Mouse (Mus musculus) layer of hippocampus, postnatal 14 days (tissue): ENCODE data around the gene Fundc1. TPM values are rescaled to one million over a fixed set of nuclear protein-coding genes. Genes with fewer than 3 reads are reported as not detected.
"Not testable (repeated sequence)": the region's sequence is repeated elsewhere in the genome, so short reads cannot be mapped to it uniquely, and the experiment has no call there.

Experiments
- DNase-seq, 2 experiments: peaks; one replicate each; pipeline ENCODE4 v3.0.0; 2021 to 2022; ENCODE audit warnings: low spot score in 2 of 2, mixed read lengths in 1 of 2
- long read RNA-seq, 2 experiments: library from polyadenylated mRNA; stranded (forward); transcript quantifications; one replicate each; pipeline ENCODE4 v2.0.0; 2021
- total RNA-seq, 2 experiments: library from RNA; stranded (reverse); gene quantifications; 2 replicates each; pipeline ENCODE4 v1.2.3; 2021

Fundc1 gene
- 10 to 100 TPM; 33.7 to 35.7 TPM for total RNA-seq
- long read RNA-seq, experiment 1, transcript Fundc1-201 (5 exons, 1,983 nt): major isoform, 43 of 46 reads
- long read RNA-seq, experiment 1, partial matches to known transcripts: 0 of 46 reads
- long read RNA-seq, experiment 1, other reads (novel, unspliced or antisense): 1 of 46 reads
- long read RNA-seq, experiment 2, transcript Fundc1-201 (5 exons, 1,983 nt): major isoform, 63 of 68 reads
- long read RNA-seq, experiment 2, partial matches to known transcripts: 1 of 68 reads
- long read RNA-seq, experiment 2, other reads (novel, unspliced or antisense): 2 of 68 reads

DNA sequence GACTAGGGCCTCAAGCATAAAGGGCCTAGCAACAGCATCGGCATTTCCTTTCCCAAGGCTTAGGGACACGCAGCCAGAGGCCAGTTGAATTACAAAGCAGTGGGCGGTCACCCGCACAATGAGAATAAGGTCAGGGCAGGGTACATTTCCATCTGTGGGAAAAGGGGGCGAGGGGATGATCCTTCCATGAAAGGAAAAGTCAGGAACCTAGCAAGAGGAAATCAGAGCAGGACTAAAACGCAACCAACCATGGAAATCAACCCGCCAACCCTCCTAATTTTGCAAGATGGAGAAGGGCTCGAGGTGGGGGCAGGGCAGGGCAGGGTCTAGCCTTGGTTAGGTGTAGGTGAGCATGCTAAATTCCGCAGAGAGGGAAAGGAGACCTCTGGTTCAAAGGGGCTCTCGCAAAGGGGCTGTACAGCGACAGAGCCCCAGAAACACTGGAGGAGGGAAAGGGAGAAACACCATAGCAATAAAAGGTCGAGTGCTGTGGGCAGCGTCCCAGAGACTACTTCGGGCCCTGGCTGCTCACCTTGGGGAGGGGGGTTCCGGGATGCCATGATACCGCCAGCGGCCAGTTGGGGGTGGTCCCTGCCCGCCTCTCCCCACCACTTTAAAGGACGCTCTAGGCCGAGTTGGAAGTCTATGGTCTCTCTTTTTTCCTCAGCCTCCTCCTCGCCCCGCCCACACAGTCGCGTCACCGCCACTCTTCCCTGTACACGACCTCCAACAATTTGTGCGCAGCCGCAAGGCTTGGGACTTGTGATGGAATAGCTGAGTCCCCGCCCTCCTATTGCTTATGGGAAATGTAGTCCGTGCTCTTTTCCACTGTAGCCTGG is at the start of gene Fundc1:
Fundc1 (minus strand) TSS at position 705 of the 839 bp plus-strand sequence.
- DNase-seq: peak; percentile 84 to 96

DNA sequence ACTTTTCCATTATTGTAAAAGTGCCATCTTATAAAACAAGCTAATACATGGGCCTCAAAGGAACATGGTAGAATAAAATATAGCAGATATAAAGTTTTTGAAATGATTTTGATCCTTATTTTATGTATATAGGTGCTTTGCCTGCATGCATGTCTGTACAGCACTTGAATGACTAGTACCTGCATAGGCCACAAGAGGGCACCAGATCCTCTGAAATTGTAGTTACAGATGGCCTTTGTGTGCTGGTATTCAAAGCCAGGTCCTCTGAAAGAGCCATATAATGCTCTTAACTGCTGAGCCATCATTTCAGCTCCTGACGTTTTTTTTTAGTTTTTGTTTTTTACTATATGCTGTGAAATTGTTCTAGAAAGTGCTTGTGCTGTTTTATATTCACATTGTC is 39.1 kb upstream of the Fundc1 start:
- no peak for DNase-seq

DNA sequence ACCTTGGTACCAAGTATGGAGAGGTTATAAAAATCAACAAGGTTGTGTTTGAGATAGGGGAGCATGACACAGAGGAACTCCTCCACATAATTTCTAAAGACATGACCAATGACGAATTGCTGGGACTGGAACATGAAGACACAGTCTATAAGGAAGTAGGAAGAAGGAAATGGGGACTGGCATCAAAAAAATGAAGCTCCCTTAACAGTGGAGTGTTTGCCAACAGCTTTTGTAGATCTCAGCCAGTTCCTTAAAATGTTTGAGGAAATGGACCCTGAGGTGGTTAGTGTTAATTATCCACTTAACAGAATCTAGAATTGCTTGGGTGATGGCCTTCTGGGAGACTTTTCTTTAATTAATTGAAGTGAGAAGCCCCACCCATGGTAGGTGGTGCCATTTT is 36.6 kb upstream of the Fundc1 start:
- DNase-seq: no peak

DNA sequence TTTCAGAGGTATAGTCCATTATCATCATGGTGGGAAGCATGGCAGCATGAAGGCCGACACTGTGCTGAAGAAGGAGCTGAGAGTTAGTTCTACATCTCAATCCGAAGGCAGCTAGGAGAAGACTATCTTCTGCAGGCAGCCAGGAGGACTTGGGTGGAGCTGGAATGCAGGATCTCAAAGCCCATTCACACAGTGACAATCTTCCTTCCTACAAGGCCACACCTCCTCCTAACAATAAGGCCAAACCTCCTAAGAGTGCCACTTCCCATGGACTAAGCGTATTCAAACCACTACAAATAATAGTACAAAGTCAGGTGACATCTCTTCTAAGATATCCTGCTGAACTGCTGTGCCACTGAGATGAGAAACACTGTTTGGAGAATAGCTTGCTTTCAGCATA is 35.5 kb upstream of the Fundc1 start:
- DNase-seq: no peak

DNA sequence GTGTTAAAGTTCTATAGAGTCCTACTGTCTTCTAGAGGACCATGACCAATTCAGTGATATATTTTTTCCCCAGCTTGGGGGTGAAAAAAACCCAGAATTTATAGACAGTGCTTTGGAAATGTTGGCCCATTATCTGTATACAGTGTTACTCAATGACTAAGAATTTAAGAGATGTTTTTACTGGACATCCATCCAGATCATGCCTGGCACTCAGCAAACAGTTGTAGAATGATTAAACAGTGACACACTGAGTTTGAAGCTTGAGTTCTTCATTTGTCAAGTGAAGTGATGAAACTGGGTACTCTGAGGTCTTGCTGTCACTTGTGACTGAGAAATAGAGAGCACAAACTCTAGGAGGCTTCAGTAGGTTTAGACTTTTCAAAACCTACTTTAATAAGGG is 21.2 kb upstream of the Fundc1 start:
- no peak for DNase-seq

DNA sequence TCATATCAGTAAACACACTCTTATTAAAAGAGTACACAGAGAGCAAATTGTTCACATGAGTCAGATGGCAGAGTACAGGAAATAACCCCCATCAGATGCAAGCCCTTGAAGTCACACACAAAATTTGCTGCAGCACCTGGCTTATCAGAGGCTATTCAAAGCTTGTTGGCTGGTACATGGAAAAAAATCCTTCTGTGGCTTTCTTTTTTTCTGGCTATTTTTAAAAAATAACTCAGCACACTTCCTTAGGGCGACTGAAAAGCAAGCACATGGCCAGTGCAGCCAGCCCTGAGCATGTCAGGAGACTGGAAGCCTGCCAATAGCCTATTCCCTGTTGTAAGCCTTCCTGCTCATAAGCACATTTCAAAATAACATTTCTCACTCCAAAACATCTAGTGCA is 18.6 kb upstream of the Fundc1 start:
- DNase-seq: peak; percentile 6 to 49

DNA sequence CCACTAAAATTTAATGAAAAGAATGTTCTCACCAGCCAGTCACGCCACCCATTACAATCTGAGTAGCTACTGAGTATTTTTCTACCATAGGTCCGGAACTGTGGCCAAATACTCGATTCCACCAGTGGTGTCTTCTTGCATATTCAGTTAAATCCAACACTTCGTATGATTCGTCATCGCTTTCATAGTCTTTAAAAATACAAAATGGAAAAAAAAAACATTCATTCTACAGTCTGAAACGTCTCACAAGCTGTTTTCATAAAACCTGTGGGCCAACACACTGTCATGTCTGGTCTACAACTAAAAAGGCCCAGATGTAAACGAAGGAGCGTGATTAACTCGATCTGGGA is 879 bp downstream of the Fundc1 start:
- no peak for DNase-seq

DNA sequence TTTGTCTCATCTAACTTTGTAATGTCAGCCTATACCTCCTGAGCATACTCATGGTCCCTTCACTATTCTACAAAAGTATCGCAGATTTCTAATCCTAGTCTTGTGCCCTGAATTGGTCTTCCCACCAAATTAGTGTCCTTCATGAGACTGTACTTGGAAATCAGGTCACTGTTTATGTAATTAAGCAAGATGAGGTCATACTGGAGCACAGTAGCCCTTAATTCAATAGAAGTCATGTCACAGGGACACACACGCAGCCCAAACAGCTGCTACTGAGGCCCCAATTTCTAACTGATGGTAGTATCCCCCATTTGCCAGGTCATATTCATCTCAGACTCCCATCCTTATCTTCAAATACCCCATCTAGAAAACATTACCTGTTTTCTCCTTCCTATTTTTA is 3.5 kb downstream of the Fundc1 start:
- DNase-seq: no peak

DNA sequence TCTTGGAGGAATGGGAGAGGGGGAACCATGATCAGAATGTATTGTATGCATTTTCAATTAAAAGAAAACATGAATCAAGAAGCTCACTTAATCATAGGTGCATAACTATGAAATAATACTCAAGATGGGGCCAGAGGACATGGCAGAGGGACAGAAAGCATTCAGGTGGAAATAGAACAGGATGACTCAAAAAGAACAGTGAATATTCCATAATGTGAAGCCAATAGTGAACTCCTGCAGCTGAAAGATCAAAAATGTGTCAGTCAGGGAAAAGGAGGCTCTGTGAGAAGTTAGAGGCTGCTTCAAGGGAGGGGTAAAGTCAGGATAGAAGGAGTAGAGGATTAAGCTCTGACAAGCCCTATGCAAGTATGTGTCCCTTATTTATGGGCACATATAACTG is 6.4 kb downstream of the Fundc1 start:
- no peak for DNase-seq

DNA sequence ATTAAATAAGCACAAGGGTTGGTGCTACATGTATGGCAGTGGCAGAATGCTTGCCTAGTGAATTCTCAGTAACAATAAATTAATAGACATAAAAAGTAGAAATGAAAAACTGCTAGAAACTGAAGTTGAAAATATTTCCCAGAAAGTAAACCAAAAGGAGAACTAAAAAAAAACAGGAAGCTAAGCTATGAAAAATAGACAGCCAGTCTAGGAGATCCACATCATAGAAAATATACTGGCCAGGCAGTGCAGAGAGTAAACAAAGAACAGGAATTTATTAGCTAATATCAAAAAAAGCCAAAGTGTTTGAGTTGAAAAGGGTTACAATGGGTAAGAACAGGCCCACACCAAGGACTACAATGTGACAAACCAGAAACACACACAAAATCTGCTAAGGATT is 7.4 kb downstream of the Fundc1 start:
- DNase-seq: no peak

DNA sequence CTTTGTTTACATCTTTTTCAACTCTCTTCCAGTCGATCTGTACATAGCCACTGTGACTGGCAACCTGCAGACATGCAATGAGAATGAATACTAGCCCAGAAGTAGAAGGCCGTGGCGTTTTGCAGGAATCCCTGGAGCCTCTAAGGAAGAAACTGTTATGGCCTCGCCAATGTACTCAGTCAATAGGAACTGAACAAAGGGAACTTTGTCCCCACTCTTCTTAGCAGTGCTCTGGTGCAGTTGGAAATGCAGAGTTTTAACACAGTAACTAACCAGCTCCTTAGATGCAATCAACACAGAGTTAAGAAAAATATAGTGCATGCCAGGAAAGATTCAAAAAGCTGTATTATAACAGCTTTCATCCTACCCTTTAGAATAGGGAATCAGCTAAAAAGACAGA is 13.4 kb downstream of the Fundc1 start:
- DNase-seq: no peak

DNA sequence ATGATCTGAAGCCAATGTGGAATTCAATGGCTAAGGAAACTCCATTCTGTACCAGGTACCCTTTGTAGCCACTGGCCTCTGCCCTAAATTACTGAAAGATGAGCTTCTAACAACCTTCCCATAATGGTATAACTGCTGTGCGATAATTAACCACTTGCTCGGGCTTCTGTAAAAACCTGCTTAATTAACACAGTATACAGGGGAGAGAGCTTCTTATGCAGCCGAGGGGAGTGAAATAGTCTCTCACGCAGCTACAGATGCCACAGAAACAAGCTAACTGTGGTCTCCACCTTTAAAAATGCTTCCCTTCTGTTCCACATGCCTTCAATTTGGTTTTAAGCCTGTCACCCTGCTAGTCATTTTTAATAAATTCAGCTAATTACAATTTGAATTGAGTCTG is 17.6 kb downstream of the Fundc1 start:
- no peak for DNase-seq

DNA sequence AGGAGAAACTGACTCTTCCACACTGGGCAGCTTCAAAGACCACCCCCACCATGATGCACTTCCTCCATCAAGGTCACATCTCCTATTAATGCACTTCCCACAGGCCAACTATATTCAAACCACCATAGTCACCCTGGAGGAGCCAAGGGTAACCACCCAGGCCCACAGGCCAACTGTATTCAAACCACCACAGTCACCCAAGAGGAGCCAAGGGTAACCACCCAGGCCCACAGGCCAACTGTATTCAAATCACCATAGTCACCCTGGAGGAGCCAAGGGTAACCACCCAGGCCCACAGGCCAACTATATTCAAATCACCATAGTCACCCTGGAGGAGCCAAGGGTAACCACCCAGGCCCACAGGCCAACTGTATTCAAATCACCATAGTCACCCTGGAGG is 20.5 kb downstream of the Fundc1 start:
- DNase-seq: not testable (repeated sequence)

DNA sequence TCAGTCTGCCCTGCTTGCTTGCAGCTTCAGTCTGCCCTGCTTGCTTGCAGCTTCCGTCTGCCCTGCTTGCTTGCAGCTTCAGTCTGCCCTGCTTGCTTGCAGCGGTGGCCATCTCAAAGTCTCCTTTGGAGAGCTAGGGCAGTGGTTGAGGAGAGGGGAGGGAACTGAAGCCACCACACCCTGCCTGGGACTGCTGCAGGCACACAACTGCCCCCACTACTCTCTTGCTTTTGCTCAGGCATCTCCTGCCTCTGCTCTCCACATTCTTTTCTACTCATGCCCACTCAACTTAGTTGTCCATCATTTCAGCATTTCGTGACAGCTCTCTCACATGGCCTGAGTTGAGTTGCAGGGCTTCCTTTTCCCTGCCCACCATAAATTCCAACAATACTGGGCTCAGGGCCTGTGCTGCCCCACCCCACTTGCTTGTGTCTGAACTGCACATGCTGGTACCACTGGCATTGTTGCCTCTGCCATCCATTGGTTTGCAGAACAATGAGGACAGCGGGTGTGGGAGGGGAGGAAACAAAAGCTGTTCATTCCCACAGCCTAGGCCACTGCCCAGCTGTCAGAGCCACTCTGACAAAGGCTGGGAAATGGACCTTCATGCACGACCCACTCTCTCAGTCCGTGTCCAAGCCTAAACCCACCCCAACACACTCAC is 24.9 kb downstream of the Fundc1 start:
- peak in 1 of 2 experiments; percentile 7 for DNase-seq

DNA sequence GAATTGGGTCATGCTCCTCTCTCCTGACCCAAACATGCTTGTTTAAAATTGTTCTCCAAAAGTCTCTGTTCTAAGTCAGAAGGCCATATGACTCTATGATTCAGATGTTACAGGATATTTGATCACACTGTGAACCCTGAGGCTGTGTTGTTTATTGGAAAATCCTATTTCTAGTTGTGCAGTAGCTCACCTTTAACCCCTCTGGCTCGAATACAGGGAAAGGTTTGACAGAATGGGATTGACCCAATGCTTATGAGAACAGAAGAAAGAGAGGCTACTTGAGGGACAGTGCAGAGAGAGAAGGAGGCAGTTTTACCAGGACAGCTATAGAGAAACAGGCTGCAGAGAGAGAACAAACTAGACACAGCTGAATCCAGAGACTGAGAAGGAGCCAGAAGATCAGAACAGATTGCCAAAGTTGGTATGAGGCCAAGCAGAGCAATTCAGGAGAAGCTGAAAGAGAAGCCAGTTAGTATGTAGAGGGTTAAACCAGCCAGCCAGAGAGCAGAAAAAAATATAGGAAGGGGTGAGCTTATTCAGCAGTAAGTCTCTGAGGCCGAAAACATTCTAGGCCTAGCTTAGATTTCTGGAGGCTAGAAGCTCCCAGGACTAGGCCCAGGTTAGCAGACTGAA is 27.1 kb downstream of the Fundc1 start:
- no peak for DNase-seq

DNA sequence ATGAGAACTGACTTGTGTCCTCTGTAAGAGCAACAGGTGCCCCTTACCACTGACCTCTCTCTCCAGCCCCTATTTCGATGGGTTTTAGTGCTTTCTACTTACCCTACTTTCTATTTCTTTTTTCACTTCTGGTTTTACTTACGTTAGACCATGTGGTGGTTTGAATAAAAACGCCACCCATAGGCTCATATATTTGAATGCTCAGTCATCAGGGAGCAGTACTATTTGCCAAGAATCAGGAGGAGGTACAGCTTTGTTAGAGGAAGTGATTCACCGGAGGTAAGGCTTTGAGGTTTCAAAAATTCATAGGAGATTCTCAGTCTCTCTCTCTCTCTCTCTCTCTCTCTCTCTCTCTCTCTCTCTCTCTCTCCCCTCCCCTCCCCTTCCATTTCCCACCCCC is 34.4 kb downstream of the Fundc1 start:
- DNase-seq: no peak

DNA sequence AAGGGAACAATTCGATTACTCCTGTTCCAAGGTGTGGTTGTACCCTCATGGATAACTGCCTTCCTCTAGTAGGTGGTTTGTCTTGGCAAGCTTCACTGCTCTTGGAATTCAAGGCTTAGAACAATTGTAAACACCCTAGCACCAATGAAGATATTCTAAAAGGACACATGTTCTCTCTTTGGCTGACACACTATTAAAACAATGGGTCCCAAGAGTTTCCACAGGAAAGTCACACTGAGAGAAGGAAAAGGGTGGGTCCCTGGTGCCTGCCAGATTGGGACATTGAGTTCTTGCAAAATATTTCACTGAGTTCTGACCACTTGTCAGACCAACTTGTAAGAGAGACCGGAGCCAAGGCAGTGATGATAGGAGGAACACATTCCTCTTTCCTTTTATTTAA is 45.1 kb downstream of the Fundc1 start:
- DNase-seq: no peak

DNA sequence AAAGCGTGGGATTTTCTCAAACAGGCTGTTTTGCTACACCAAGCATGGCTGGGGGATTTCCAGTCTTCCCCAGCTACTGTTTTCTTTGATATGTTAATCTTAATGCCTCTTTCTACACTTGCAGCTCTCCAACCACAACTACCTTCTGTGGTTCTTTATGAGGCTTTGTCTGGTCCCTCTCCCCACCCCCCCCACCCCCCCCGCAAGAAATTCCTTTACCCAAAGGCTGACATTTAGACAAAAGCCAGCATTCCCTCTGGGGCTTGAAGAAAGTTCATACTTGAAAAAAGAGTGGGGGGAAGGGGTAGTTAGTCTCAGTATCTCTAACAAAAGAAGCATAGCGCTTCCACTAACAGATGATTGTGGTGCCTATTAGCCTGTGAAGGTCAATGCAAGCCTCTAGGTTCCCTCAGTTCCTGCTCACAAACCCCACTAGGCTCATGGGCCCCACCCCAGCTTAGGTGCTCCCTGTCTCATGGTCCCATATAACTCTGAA is 50.9 kb downstream of the Fundc1 start:
- no peak for DNase-seq

DNA sequence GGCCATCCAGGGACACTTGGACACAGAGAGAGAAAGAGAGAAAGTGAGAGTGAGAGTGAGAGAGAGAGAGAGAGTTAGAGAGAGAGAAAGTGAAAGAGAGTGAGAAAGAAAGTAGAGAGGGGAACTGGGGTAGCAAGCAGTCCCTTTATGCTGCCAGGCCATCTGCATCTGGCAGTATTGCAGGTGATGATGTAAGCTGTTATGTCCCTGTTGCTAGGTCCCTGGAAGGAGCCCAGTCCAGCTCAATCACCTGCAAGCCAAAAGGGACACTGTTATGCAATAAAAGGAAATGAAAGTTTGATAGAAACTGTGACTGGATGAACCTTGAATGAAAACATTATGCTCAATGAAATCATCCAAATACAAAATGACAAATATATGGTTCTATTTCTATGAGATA is 52.0 kb downstream of the Fundc1 start:
- DNase-seq: no peak

DNA sequence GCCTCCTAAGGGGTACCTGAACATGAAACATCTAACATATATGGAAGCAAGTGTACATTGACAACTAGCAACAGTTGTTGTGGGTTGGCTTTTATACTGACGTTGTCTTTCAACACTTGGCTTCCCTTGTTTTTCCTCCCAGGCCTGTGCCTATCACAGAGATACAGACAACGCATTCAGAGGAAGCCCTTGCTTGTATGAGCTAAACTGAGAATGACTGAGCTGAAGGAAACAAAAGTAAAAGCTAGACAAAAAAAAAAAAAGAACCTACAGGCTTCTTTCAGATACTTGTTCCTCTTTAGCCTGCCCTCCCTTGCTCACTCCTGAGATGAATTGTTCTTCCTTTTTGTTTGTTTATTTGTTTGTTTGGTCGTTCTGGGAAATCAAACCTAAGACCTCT is 58.1 kb downstream of the Fundc1 start:
- DNase-seq: no peak

DNA sequence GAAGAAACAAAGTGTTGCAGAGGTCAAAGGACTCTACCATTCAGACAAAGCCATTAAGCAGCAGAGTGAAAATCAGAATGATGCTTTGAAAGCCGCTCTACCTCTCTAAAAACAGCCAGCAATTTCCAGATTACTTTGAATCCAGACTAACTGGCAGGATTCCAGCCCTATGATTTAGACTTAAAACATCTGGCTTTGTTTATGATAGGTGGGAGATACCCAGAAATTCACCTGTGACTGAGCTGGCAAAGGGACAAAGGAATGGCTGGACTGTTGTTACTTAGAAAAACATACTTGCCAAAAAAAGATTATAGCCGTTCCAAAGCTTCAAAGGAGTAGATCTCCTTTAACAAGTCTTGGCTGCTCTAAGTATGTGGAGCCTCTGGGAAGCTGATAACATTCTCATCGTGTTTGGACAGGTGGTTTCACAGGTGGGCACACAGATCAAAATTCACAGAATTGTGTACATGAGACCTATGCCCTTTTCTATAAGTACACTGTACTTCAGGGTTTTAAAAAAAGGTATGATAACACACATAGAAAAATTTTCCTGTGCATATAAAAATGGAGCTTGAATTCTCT is 60.0 kb downstream of the Fundc1 start:
- no peak for DNase-seq
